Mouse (Mus musculus) lung, postnatal 0 days (tissue): ENCODE results near the gene Zfp442.
"Not testable (repeated sequence)": the region's sequence is repeated elsewhere in the genome, so short reads cannot be mapped to it uniquely, and the experiment has no call there.

Experiments
- CTCF ChIP-seq: IDR thresholded peaks from 2 replicates; pipeline ENCODE4 v1.5.1; 2016; ENCODE audit warnings: antibody characterized with exemption, mild to moderate bottlenecking
- EP300 ChIP-seq: IDR thresholded peaks from 2 replicates; pipeline ENCODE4 v1.6.1; 2016; ENCODE audit warnings: antibody characterized with exemption, mild to moderate bottlenecking, control low read depth

- TF ChIP-seq CTCF, EP300: not testable (repeated sequence)
Measured at GRCm38 (mm10) chr2:150439084-150439483, 12.2 kb downstream of the Zfp442 start.
